Mouse (Mus musculus): ENCODE data around the gene Fam19a3. TPM values are rescaled to one million over a fixed set of nuclear protein-coding genes. Genes with fewer than 3 reads are reported as not detected.
"Not testable (repeated sequence)": the region's sequence is repeated elsewhere in the genome, so short reads cannot be mapped to it uniquely, and the experiment has no call there.

Gene Fam19a3
- 0.15 and 0.25 TPM in 2 replicates for polyA plus RNA-seq (2015; fragmentation: Nextera tagmentation; extraction: Ambion mirVana)

- Histone ChIP-seq H3K36me3 (no peaks in the 10 kb centered on the region), H3K9ac (peak within 1 kb of the TSS; percentile 65), H3K4me1 (peaks cover 21% of the 10 kb centered on the region), H3K9me3 (no peaks in the 10 kb centered on the region), H3K27ac (no peak within 1 kb of the TSS), H3K27me3 (peaks cover 95% of the 10 kb centered on the region), H3K4me2 (peak within 1 kb of the TSS; percentile 97), H3K4me3 (peak within 1 kb of the TSS; percentile 52)
- WGBS: under 1% methylated on average over 26 of the region's 26 CpGs
- ATAC-seq (ENCODE audit: insufficient number of reproducible peaks, insufficient read depth, low FRiP score, low TSS enrichment, low read depth): no peak
These were observed at the start of gene Fam19a3 for GRCm38 (mm10) chr3:104781471-104781903. Gene Fam19a3 (minus strand): TSS chr3:104781840.

GRCm38 (mm10) chr3:104822413-104822812, 40.8 kb upstream of the Fam19a3 start:
- H3K9me3 ChIP-seq: no peaks in the 10 kb centered on the region
- WGBS: 82% methylated on average over 3 of the region's 3 CpGs
- H3K9ac ChIP-seq: no peak overlapping the region
- no peak for ATAC-seq (ENCODE audit: insufficient number of reproducible peaks, insufficient read depth, low FRiP score, low TSS enrichment, low read depth)
- peaks cover 38% of the 10 kb centered on the region for H3K36me3 ChIP-seq
- no peak overlapping the region for H3K4me3 ChIP-seq
- no peak overlapping the region for H3K27ac ChIP-seq
- H3K4me1 ChIP-seq: peaks cover 9% of the 10 kb centered on the region; the same call in 1 of the 2 replicates
- H3K27me3 ChIP-seq: no peaks in the 10 kb centered on the region
- no peak overlapping the region for H3K4me2 ChIP-seq

- H3K4me2 ChIP-seq: no peak overlapping the region
- H3K9me3 ChIP-seq: no peaks in the 10 kb centered on the region
- no peak overlapping the region for H3K9ac ChIP-seq
- peaks cover 22% of the 10 kb centered on the region for H3K4me1 ChIP-seq
- H3K27me3 ChIP-seq: no peaks in the 10 kb centered on the region
- WGBS: 58% methylated on average over 1 of the region's 1 CpGs
- no peak overlapping the region for H3K27ac ChIP-seq
- H3K4me3 ChIP-seq: no peak overlapping the region
- H3K36me3 ChIP-seq: peaks cover 22% of the 10 kb centered on the region
- ATAC-seq (ENCODE audit: insufficient number of reproducible peaks, insufficient read depth, low FRiP score, low TSS enrichment, low read depth): no peak
These were observed 38.8 kb upstream of the Fam19a3 start for GRCm38 (mm10) chr3:104820426-104820825.

DNA sequence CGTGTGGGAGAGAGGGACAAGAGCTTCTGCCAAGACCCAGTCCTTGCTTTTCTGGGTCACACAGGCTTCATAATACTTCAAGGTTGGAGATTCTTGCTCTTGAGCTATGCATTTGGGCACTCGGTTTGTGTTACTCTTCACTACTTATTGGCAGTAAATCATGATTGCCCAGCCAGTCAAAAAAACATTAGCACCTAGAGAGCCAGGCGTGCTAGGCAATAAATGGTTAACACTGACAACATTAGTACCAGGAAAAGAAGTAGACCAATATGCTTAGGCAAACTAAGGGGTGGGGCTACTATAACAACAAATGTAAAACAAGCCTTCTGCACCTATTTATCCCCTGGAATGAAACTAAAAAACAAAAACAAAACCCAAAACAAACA, 37.1 kb upstream of the Fam19a3 start:
- Histone ChIP-seq H3K4me2 (peak overlapping the region; percentile 82), H3K27me3 (no peaks in the 10 kb centered on the region), H3K9ac (peak overlapping the region; percentile 95), H3K36me3 (peaks cover 16% of the 10 kb centered on the region), H3K4me3 (peak overlapping the region; percentile 79), H3K27ac (peak overlapping the region; percentile 95), H3K4me1 (peaks cover 27% of the 10 kb centered on the region), H3K9me3 (no peaks in the 10 kb centered on the region)
- no peak for ATAC-seq (ENCODE audit: insufficient number of reproducible peaks, insufficient read depth, low FRiP score, low TSS enrichment, low read depth)
- WGBS: 7% methylated on average over 3 of the region's 3 CpGs

- no peaks in the 10 kb centered on the region for H3K27me3 ChIP-seq
These were observed 36.5 kb upstream of the Fam19a3 start, which contains the start of gene Mov10 for GRCm38 (mm10) chr3:104817991-104818748. Gene Mov10 (minus strand): TSS chr3:104818563.

GRCm38 (mm10) chr3:104817481-104817990, 35.9 kb upstream of the Fam19a3 start:
- H3K36me3 ChIP-seq: peaks cover 14% of the 10 kb centered on the region
- peak; percentile 80 for ATAC-seq (ENCODE audit: insufficient number of reproducible peaks, insufficient read depth, low FRiP score, low TSS enrichment, low read depth)
- H3K4me1 ChIP-seq: peaks cover 27% of the 10 kb centered on the region
- WGBS: 0% methylated on average over 38 of the region's 46 CpGs
- H3K27me3 ChIP-seq: no peaks in the 10 kb centered on the region
- no peaks in the 10 kb centered on the region for H3K9me3 ChIP-seq
- peak overlapping the region; percentile 82 for H3K4me2 ChIP-seq
- H3K27ac ChIP-seq: peak overlapping the region; percentile 95
- H3K4me3 ChIP-seq: peak overlapping the region; percentile 79
- peak overlapping the region; percentile 95 for H3K9ac ChIP-seq

More at GRCm38 (mm10) chr3:104817991-104818748, 36.5 kb upstream of the Fam19a3 start, which contains the start of gene Mov10:
- WGBS: under 1% methylated on average over 40 of the region's 40 CpGs
- Histone ChIP-seq H3K9me3 (no peaks in the 10 kb centered on the region), H3K4me3 (peak within 1 kb of the TSS; percentile 79), H3K9ac (peak within 1 kb of the TSS; percentile 95), H3K4me2 (peak within 1 kb of the TSS; percentile 82), H3K4me1 (peaks cover 27% of the 10 kb centered on the region), H3K27ac (peak within 1 kb of the TSS; percentile 95), H3K36me3 (peaks cover 16% of the 10 kb centered on the region)
- peak; percentile 70 for ATAC-seq (ENCODE audit: insufficient number of reproducible peaks, insufficient read depth, low FRiP score, low TSS enrichment, low read depth)

DNA sequence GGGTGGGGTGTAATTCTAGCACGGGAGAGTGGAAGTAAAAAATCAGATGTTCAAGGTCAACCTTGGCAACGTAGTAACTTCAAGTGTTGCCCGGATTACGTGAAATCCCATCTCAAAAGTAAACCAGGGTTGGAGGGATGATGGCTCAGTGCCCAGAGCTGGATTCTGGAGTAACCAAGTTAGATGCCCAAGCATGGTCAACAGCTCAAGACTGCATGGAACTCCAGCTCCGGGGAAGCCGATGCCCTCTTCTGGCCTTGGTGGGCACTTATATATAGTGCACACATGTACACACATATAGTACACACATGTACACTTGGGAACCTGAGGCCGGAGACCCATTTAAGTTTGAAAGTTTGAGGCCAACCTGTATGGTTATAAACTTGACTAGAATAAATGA, 34.5 kb upstream of the Fam19a3 start:
- Histone ChIP-seq H3K27me3 (no peaks in the 10 kb centered on the region), H3K9ac (no peak overlapping the region), H3K9me3 (no peaks in the 10 kb centered on the region), H3K36me3 (0 out of 2 replicates have a peak, but pooled peaks cover 3% of the 10 kb centered on the region), H3K4me3 (no peak overlapping the region), H3K4me2 (peak overlapping the region; percentile 5; the same call in 1 of the 2 replicates), H3K27ac (no peak overlapping the region), H3K4me1 (peaks cover 27% of the 10 kb centered on the region)
- WGBS: 96% methylated on average over 7 of the region's 7 CpGs
- no peak for ATAC-seq (ENCODE audit: insufficient number of reproducible peaks, insufficient read depth, low FRiP score, low TSS enrichment, low read depth)

DNA sequence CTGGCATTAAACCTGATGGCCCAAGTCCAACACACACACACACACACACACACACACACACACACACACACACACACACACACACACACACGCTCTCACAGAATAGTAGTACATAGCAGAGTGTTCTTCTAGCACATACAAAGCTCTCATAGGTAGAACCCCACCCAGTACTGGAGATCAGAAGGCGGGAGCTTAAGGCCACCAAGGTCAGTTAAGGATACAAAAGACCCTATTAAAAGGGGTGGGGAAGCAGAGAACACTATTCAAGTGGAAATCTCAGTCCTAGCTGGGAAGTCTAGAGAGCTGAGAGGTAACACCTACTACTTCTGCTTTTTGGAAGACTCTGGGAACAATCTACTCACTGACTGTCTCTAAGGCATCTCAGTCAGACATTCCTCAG, 33.7 kb upstream of the Fam19a3 start:
- Histone ChIP-seq H3K27me3 (no peaks in the 10 kb centered on the region), H3K4me1 (peaks cover 27% of the 10 kb centered on the region), H3K9ac (no peak overlapping the region), H3K4me2 (no peak overlapping the region), H3K27ac (no peak overlapping the region), H3K36me3 (no peaks in the 10 kb centered on the region), H3K9me3 (no peaks in the 10 kb centered on the region), H3K4me3 (no peak overlapping the region)
- ATAC-seq (ENCODE audit: insufficient number of reproducible peaks, insufficient read depth, low FRiP score, low TSS enrichment, low read depth): no peak
- WGBS: 85% methylated on average over 2 of the region's 2 CpGs

DNA sequence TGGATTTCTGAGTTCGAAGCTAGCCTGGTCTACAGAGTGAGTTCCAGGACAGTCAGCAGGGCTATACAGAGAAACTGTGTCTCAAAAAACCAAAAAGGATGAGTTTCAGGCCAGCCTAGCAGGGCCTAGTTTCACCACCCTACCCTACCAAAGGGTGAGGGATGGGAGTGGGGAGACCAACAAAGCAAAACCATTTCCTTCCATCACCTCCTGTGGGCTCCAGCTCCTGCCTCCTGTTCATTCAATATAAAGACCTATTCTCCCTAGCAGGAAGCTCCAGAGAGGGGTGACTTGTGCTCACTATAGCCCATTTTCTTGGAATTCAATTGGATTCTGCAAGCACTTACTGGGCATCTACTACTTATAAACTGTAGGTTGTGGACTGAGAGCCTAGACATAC, 33.1 kb upstream of the Fam19a3 start:
- WGBS: 88% methylated on average over 1 of the region's 1 CpGs
- Histone ChIP-seq H3K4me1 (peaks cover 27% of the 10 kb centered on the region), H3K9me3 (no peaks in the 10 kb centered on the region), H3K27me3 (no peaks in the 10 kb centered on the region), H3K9ac (no peak overlapping the region), H3K4me2 (no peak overlapping the region), H3K4me3 (no peak overlapping the region), H3K27ac (no peak overlapping the region), H3K36me3 (no peaks in the 10 kb centered on the region)
- ATAC-seq (ENCODE audit: insufficient number of reproducible peaks, insufficient read depth, low FRiP score, low TSS enrichment, low read depth): no peak

DNA sequence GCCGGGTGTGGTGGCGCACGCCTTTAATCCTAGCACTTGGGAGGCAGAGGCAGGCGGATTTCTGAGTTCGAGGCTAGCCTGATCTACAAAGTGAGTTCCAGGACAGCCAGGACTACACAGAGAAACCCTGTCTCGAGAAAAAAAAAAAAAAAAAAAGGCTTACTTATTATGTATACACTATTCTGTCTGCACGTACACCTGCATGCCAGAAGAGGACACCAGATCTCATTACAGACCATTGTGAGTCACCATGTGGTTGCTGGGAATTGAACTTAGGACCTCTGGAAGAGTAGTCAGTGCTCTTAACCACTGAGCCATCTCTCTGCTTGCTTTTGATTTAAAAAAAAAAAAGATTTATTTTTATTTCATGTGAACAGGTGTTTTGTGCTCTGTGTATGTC, 31.6 kb upstream of the Fam19a3 start:
- not testable (repeated sequence) for H3K9me3 ChIP-seq; H3K9ac ChIP-seq; H3K4me3 ChIP-seq; ATAC-seq (ENCODE audit: insufficient number of reproducible peaks, insufficient read depth, low FRiP score, low TSS enrichment, low read depth); H3K27me3 ChIP-seq; H3K27ac ChIP-seq; H3K36me3 ChIP-seq; H3K4me2 ChIP-seq
- WGBS: 93% methylated on average over 7 of the region's 7 CpGs
- peaks cover 18% of the 10 kb centered on the region for H3K4me1 ChIP-seq

DNA sequence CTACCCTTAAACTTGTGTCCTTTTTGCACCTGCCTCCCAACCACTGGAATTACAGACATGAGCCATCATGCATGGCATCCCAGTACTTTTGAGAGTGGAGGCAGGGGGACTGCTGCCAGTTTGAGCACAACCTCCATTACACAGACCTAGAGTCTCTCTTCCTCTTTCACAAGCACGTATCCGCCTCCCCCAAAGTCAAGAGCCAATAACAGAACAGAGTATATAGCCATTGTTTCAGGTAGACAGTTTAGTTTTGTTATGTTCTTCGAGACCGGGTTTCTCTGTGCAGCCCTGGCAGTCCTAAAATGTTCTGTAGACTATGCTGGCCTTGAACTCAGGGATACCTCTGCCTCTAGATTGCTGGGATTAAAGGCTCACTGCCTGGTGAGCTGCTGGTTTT, 30.6 kb upstream of the Fam19a3 start:
- no peak overlapping the region for H3K4me2 ChIP-seq
- H3K9me3 ChIP-seq: no peaks in the 10 kb centered on the region
- no peak overlapping the region for H3K9ac ChIP-seq
- no peak for ATAC-seq (ENCODE audit: insufficient number of reproducible peaks, insufficient read depth, low FRiP score, low TSS enrichment, low read depth)
- no peak overlapping the region for H3K4me3 ChIP-seq
- peaks cover 17% of the 10 kb centered on the region for H3K4me1 ChIP-seq
- 82% methylated on average over 4 of the region's 4 CpGs for WGBS
- H3K36me3 ChIP-seq: no peaks in the 10 kb centered on the region
- no peaks in the 10 kb centered on the region for H3K27me3 ChIP-seq
- peak overlapping the region; percentile 48; the same call in 1 of the 2 replicates for H3K27ac ChIP-seq

- no peak overlapping the region for H3K9ac ChIP-seq
- no peak overlapping the region for H3K27ac ChIP-seq
- H3K36me3 ChIP-seq: no peaks in the 10 kb centered on the region
- H3K9me3 ChIP-seq: no peaks in the 10 kb centered on the region
- no peak overlapping the region for H3K4me2 ChIP-seq
- peaks cover 12% of the 10 kb centered on the region for H3K4me1 ChIP-seq
- H3K4me3 ChIP-seq: no peak overlapping the region
- WGBS: 31% methylated on average over 3 of the region's 3 CpGs
- no peaks in the 10 kb centered on the region for H3K27me3 ChIP-seq
- ATAC-seq (ENCODE audit: insufficient number of reproducible peaks, insufficient read depth, low FRiP score, low TSS enrichment, low read depth): 0 out of 2 replicates have a peak, but pooled peaks have one; percentile 32
These were observed 30.1 kb upstream of the Fam19a3 start for GRCm38 (mm10) chr3:104811752-104812151.

Data from embryonic facial prominence, embryonic 13.5 days (tissue).